Mouse (Mus musculus): Measurements from ENCODE around the gene Gm9913. TPM values are rescaled to one million over a fixed set of nuclear protein-coding genes. Genes with fewer than 3 reads are reported as not detected.

Gene Gm9913
- polyA plus RNA-seq, 1 experiment from 2014 or later: 0.67 TPM

Other genes with a start within 250 kb of the Gm9913 start
- 24.8 and 27.1 TPM in 2 replicates for gene Fbn1, start 2.9 kb downstream of the Gm9913 start, polyA plus RNA-seq (2016; fragmentation: Nextera tagmentation; extraction: Ambion mirVana)
- gene Cep152, start 120.0 kb downstream of the Gm9913 start, polyA plus RNA-seq (2016; fragmentation: Nextera tagmentation; extraction: Ambion mirVana): 9.5 and 10.1 TPM in 2 replicates
- gene Eid1, start 168.0 kb downstream of the Gm9913 start, polyA plus RNA-seq (2016; fragmentation: Nextera tagmentation; extraction: Ambion mirVana): 345 and 361 TPM in 2 replicates
- gene Shc4, start 219.1 kb downstream of the Gm9913 start, polyA plus RNA-seq (2016; fragmentation: Nextera tagmentation; extraction: Ambion mirVana): 2.5 and 2.7 TPM in 2 replicates

Measured in embryonic facial prominence, embryonic 12.5 days (tissue).